Mouse (Mus musculus) mature B cell (primary cell): Measurements from ENCODE around the gene S100a6.

Experiments used
- in situ Hi-C: fragments of 300-500 bp; cut with MboI; formaldehyde crosslinking; loops from 2 replicates; pipeline ENCODE4 v1.14.3; 2019

The S100a6 gene

DNA sequence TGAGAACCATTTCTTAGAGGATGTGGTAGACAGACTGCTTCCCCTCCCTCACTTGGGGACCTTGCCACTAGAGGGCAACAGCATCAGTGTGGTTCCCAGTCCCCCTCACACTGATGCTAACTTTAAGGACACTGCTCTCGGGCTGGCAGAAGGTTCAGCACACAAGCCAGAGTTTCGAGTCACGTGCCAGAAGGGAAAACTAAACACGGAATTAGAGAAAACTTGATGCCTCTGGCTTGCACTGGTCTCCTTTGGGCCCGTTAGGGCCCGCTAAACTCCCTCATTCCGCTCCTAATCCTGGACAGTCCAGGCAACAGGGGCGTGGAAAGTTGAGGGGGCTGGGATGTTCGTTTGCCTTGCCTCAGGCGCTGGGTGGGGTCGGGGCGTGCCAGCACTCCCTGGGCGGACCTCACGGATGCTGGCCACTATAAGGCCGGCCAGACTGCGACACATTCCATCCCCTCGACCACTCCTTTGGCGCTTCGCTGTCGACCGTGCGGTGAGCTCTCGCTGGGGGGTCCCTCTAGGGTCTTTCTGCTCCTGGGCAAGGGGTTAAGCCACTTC is at the start of gene S100a6:
TSS of gene S100a6 (plus strand) at position 155 of the 564 bp plus-strand sequence.
- in situ Hi-C loops: loop anchor here (10.0 kb wide), 1 partner anchor 98 kb away; the partner anchor contains the start of genes S100a1 and S100a13

GRCm38 (mm10) chr3:90574691-90575090 is 38.0 kb upstream of the S100a6 start:
- in situ Hi-C loops: no loop called here

DNA sequence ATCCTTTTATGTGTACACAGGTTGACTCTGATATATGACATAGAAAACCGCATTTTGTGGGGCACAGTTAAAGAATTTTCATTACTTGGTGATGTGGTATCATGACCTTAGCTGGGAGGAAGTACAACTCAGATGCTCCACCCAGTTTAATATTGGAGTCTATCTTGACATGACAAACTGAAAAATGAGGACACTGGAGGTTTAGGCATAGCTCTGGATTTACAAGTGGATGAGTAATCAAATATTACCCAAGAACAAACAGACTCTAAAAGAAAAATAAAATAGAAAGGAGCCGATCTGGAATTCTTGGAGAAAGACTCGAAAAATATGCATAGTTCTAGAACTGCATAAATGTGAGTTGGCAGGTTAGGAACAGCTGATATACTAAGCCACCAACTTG is 37.4 kb upstream of the S100a6 start:
- in situ Hi-C loops: no loop called here

GRCm38 (mm10) chr3:90576351-90577001 is 36.2 kb upstream of the S100a6 start:
- in situ Hi-C loops: no loop called here

- in situ Hi-C loops: no loop called here
Measured at GRCm38 (mm10) chr3:90579433-90579832, 33.2 kb upstream of the S100a6 start.

GRCm38 (mm10) chr3:90581141-90581540 is 31.5 kb upstream of the S100a6 start:
- in situ Hi-C loops: loop anchor here (5.0 kb wide), 1 partner anchor 36 kb away; no protein-coding TSS in a partner anchor

DNA sequence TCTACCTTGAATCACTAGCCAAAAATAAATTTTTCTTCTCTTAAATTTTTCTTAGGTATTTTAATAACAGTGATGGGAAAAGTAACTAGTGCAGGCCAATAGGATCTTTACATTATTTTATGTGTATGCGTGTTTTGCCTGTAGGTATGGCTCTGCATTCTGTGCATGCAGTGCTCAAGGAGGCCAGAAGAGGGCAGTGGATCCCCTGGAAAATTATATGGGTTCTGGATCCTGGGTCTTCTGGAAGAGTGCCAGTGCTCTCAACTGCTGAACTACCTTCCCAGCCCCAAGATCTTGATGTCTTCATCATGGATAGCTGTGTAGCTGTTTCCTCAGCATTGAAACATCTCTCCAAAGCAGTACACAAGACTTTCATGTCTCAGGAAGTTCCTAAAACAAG is 30.5 kb upstream of the S100a6 start:
- in situ Hi-C loops: loop anchor here (5.0 kb wide), 1 partner anchor 35 kb away; no protein-coding TSS in a partner anchor

GRCm38 (mm10) chr3:90582556-90582955 is 30.1 kb upstream of the S100a6 start:
- in situ Hi-C loops: loop anchor here (5.0 kb wide), 1 partner anchor 35 kb away; no protein-coding TSS in a partner anchor

DNA sequence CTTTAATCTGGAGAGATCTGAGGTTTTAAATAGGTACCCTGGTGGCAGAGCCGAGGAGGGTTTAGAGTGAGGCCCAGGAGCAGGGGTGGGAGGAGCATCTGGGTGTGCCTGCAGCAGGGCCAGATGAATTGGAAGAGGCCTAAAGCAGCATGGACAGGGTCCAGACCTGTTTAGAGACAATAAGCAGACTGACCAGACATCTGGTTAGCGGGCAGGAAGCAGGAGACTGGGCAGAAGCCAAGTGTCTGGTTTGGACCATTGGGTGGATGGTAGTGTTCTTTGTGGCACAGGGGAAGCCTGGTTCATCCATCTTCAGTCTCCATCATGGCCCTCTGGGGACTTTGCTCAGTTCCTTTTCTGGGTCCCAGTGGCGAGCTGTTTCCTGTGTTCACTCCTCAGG is 28.8 kb upstream of the S100a6 start:
- in situ Hi-C loops: loop anchor here (5.0 kb wide), 1 partner anchor 33 kb away; no protein-coding TSS in a partner anchor

- in situ Hi-C loops: no loop called here
Measured at GRCm38 (mm10) chr3:90585595-90585994, 27.1 kb upstream of the S100a6 start.

- in situ Hi-C loops: no loop called here
Measured at GRCm38 (mm10) chr3:90586016-90586643, 26.6 kb upstream of the S100a6 start.

- in situ Hi-C loops: no loop called here
Measured at GRCm38 (mm10) chr3:90586906-90587305, 25.8 kb upstream of the S100a6 start.

GRCm38 (mm10) chr3:90587361-90588101 is 25.2 kb upstream of the S100a6 start:
- in situ Hi-C loops: no loop called here

DNA sequence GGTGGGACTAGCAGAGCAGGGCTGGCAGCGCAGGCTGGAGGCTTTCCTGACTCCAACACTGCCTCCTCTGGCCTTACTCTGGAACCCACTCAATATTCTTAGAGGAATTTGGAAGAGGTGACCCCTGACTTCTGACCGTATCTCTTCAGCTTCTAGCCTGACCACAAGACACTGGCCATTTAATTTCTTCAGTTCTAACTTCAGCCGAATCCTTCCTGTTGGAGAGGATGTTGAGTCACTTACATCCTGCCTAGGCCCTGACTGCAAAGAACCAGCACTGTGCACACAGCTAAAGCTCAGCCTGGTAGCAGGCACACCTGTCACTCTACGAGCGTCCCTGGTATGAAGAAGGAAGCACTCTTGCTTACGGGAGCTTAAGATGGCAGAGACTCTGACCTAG is 23.3 kb upstream of the S100a6 start:
- in situ Hi-C loops: no loop called here

GRCm38 (mm10) chr3:90589947-90590346 is 22.7 kb upstream of the S100a6 start, which contains the start of gene S100a2:
S100a2 (plus strand) TSS chr3:90590247.
- in situ Hi-C loops: no loop called here

- in situ Hi-C loops: no loop called here
Measured at GRCm38 (mm10) chr3:90594466-90594865, 18.2 kb upstream of the S100a6 start.

- in situ Hi-C loops: no loop called here
Measured at GRCm38 (mm10) chr3:90595556-90595955, 17.1 kb upstream of the S100a6 start.

DNA sequence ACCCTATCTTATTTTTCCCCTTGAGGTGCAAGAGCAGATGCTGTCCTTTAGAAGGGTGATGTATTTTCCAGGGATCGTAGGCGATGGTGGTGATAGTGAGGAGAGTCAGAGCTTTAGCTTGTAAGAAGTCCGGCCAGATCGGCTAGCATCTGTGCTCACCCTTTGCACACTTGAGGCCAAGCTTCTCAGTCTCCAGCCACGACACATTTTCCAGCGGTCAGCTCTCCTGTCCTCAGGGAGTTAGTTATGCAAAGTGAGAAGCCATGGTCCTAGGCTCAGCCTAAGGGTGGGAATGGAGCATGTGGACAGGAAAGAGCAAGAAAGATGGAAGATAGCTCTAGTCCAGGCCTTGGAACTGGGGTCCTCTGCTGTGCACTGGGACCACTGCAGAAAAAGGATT is 15.9 kb upstream of the S100a6 start:
- in situ Hi-C loops: no loop called here

- in situ Hi-C loops: no loop called here
Measured at GRCm38 (mm10) chr3:90597736-90598135, 14.9 kb upstream of the S100a6 start.

- in situ Hi-C loops: no loop called here
Measured at GRCm38 (mm10) chr3:90598212-90598611, 14.5 kb upstream of the S100a6 start.

DNA sequence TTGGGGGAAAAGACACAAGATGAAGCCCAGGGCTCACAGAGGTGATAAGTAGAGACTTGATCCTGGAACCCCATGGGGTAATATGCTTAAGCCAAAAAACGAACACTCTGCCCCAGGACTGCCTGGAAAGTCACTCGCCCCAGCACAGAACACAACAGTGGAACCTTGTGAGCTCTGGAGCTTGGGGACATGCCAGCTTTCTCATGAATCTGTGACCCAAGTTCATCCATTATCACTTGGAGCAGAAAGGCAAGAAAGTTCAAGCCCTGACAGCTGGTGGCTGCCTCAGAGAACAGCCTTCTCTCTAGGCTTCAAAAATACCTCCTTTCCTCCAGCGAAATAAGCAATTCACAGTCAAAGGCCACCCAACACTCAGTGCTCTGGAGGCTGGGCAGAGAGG is 13.3 kb upstream of the S100a6 start:
- in situ Hi-C loops: no loop called here

DNA sequence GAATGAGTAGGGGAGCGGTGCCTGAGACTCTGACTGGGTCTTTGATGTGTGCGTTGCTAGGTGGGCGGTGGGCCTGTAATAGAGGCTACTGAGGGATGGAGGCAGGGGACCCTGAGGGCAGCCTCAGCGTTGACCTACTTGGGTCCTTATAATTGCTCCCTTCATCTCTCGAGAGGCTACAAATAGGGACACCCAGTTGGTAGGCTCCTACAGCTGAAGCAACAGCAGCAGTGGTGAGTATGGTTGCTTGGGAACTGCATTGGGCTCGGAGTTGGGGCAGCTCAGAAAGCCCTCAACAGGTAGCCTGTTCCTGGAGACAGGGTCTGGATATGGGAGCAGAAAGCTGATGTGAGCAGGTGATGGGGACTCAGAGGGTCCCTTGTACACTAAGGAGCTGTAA is 12.6 kb upstream of the S100a6 start:
- in situ Hi-C loops: no loop called here
